In genomic region chr2:32855046-32855785, GRCm38 (mm10) we compare ENCODE assay signal across 19 mouse cellular contexts.
"Had no signal": no experiment of that assay in that cellular context is flagged by ENCODE, and none has a peak within 500 bp of the region (broad histone marks: within the 10 kb centered on the region; RNA-seq: fewer than 3 reads in every experiment).

No protein-coding gene starts in this region.

- DNase-seq: kidney, adult 18-20 months; kidney, adult 9 months; kidney, postnatal 14 days; kidney, postnatal 4 days; left cerebral cortex, postnatal 4 days; liver, postnatal 0 days; lung, embryonic 14.5 days; lung, postnatal 10 days; lung, postnatal 4 days; midbrain, embryonic 14.5 days; thymus, adult 18-20 months; thymus, postnatal 14 days had no signal

- H3K36me3 ChIP-seq: limb, embryonic 12.5 days; limb, embryonic 15.5 days; neural tube, embryonic 13.5 days had no signal

- ATAC-seq: intestine, embryonic 16.5 days; liver, postnatal 0 days had no signal

- H3K4me3 ChIP-seq: limb, embryonic 12.5 days; limb, embryonic 15.5 days; myocyte; neural tube, embryonic 13.5 days had no signal

- H3K9me3 ChIP-seq: limb, embryonic 12.5 days; limb, embryonic 15.5 days; neural tube, embryonic 13.5 days had no signal

- H3K9ac ChIP-seq: limb, embryonic 12.5 days; limb, embryonic 15.5 days; liver, embryonic 14.5 days; liver, postnatal 0 days; lung, embryonic 14.5 days had no signal

- H3K4me2 ChIP-seq: limb, embryonic 12.5 days; limb, embryonic 15.5 days; liver, embryonic 11.5 days; lung, embryonic 14.5 days; neural tube, embryonic 13.5 days had no signal

- H3K27ac ChIP-seq: limb, embryonic 12.5 days; limb, embryonic 15.5 days; liver, embryonic 14.5 days; neural tube, embryonic 13.5 days had no signal
